Mouse (Mus musculus): Measurements from ENCODE around the gene Gm48551. TPM values are rescaled to one million over a fixed set of nuclear protein-coding genes. Genes with fewer than 3 reads are reported as not detected.

Gene Gm48551
- polyA plus RNA-seq, 1 experiment from 2014 or later, result 5.9 TPM

DNA sequence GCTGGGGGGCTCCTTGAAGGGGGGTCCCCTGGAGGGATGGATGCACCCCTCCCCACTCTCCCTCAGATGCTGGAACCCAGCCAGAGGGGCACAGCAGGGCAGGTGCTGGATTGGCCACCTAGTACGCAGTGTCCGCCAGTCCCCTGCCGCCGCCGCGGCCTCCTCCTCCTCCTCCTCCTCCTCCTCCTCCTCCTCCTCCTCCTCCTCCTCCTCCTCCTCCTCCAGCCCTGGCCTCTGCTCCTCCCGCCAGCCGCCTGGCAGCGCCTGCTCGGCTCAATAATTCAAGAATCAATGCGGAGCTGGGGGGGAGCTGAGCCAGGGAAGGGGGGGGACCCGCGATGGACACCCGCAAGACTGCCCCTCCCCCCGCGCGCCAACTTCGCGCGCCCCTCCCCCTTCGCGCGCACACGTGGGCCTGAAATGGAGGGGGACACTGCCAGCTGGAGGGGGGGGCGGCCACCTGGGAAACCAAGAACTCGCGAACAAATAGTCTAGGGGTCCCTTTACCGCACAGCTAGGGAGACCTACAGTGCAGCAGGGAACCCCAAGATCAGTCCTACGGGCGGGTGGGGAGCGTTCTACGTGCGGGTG lies 41.9 kb downstream of the Gm48551 start:
- Histone ChIP-seq H3K9me3 (replicated peaks) (no peaks in the 10 kb centered on the region), H3K27ac (no peak overlapping the region), H3K9ac (peak overlapping the region; percentile 63), H3K4me1 (peaks cover 46% of the 10 kb centered on the region), H3K27me3 (peaks cover 69% of the 10 kb centered on the region), H3K4me2 (replicated peaks) (peak overlapping the region; percentile 67), H3K36me3 (no peaks in the 10 kb centered on the region), H3K4me3 (peak overlapping the region; percentile 38)
- 3% methylated on average over 20 of the region's 33 CpGs for WGBS
- no peak for ATAC-seq (ENCODE audit: low FRiP score)

DNA sequence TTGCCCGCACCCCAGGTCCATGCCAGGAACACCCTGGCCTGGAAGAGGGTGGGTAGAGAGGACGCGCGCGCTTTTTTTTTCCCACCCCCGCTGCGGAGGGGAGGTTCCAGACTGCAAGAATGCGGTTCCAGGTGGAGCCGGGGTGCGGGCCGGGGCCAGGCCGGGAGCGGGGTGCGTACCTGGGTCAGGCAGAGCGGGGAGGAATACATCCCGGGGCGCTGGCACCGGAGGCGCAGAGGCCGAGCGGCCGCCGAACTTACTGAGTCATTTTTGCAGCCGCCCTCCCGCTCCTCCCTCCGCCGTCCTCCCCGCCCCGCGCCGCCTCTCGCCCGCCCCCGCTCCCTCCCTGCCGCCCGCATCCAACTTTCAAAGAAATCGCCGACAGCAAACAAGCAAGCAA lies 42.6 kb downstream of the Gm48551 start:
- H3K9ac ChIP-seq, result peak overlapping the region; percentile 63
- no peak for ATAC-seq (ENCODE audit: low FRiP score)
- WGBS, result under 1% methylated on average over 21 of the region's 38 CpGs
- no peaks in the 10 kb centered on the region for H3K9me3 ChIP-seq (replicated peaks)
- H3K27ac ChIP-seq, result no peak overlapping the region
- H3K4me2 ChIP-seq (replicated peaks), result peak overlapping the region; percentile 67
- peaks cover 51% of the 10 kb centered on the region for H3K4me1 ChIP-seq
- peak overlapping the region; percentile 38 for H3K4me3 ChIP-seq
- peaks cover 74% of the 10 kb centered on the region for H3K27me3 ChIP-seq
- H3K36me3 ChIP-seq, result no peaks in the 10 kb centered on the region

DNA sequence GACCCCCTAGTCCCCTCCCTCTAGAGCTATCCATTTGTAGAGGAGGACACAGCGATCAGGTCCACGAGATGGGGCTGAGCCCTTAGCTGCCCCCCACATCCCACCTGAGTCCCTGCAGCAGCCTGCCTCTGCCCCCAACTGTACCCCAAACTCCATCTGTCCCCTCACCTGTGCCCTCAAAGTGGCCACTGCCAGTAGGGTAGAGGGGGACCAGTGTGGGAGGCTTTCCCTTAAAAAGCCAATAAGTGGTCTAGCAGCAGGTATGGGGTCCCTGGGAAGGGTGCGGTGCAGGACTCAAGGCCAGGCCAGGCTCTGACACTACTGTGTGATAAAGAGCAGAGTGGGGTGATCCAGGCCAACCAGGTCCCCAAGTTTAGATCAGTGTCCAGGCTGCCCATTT lies 43.1 kb downstream of the Gm48551 start:
- peaks cover 70% of the 10 kb centered on the region for H3K27me3 ChIP-seq
- H3K27ac ChIP-seq, result no peak overlapping the region
- H3K4me2 ChIP-seq (replicated peaks), result peak overlapping the region; percentile 67
- peak overlapping the region; percentile 38 for H3K4me3 ChIP-seq
- ATAC-seq (ENCODE audit: low FRiP score), result no peak
- no peaks in the 10 kb centered on the region for H3K36me3 ChIP-seq
- peak overlapping the region; percentile 63 for H3K9ac ChIP-seq
- 24% methylated on average over 3 of the region's 3 CpGs for WGBS
- no peaks in the 10 kb centered on the region for H3K9me3 ChIP-seq (replicated peaks)
- peaks cover 51% of the 10 kb centered on the region for H3K4me1 ChIP-seq

DNA sequence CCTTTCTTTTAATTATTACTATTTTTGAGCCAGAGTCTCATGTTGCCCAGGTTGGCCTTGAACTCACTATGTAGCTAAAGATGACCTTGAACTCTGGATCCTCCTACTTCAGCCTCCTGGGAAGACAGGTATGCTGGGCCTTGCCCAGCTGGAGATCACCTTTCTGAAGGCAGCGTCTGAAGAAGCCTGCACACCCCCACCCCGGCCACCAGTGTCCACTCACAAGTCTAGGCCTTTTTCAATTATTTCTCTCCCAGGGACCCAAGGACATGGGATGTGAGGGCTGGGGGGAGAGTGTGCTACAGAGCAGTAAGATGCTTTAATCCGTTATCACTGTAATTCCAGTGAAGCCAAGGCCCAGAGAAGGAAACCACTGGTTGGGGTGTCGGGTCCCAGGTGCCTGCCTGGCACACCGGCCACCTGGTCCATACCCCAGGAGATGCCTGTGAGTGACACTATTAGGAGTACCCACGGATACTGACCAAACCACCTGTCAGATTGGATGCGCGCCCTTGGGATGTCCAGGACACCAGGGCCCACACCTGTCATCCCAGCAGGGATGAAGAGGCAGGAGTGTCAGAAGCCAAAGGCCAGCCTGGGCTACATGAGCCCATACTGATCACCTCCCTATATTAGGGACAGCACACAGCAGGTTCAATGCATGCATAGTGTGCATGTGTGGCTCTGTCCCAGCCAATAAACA lies 43.7 kb downstream of the Gm48551 start:
- Histone ChIP-seq H3K9me3 (replicated peaks) (no peaks in the 10 kb centered on the region), H3K4me1 (peaks cover 56% of the 10 kb centered on the region), H3K4me2 (replicated peaks) (no peak overlapping the region), H3K9ac (no peak overlapping the region), H3K27ac (no peak overlapping the region), H3K36me3 (no peaks in the 10 kb centered on the region), H3K4me3 (no peak overlapping the region), H3K27me3 (peaks cover 66% of the 10 kb centered on the region)
- no peak for ATAC-seq (ENCODE audit: low FRiP score)
- WGBS, result 76% methylated on average over 8 of the region's 8 CpGs

DNA sequence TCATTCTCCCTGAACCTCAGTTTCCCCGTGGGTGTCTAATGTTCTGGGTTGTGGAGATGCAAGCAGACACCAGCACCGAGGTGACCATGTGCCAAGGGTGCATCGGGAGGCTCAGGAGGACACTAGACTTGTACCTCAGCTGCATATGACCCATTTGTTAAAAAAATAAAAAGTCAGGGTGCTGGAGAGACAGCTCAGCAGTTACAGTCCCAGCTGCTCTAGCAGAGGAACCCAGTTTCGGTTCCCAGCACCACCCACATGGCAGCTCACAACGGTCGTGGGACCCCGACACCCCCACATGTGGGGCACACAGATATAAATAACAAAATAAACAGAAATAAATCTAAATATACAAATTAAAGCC lies 44.2 kb downstream of the Gm48551 start:
- no peak overlapping the region for H3K9ac ChIP-seq
- no peak overlapping the region for H3K27ac ChIP-seq
- H3K4me1 ChIP-seq, result peaks cover 57% of the 10 kb centered on the region
- no peak for ATAC-seq (ENCODE audit: low FRiP score)
- peaks cover 67% of the 10 kb centered on the region for H3K27me3 ChIP-seq
- H3K4me2 ChIP-seq (replicated peaks), result no peak overlapping the region
- no peaks in the 10 kb centered on the region for H3K9me3 ChIP-seq (replicated peaks)
- WGBS, result 94% methylated on average over 7 of the region's 7 CpGs
- H3K4me3 ChIP-seq, result no peak overlapping the region
- no peaks in the 10 kb centered on the region for H3K36me3 ChIP-seq

DNA sequence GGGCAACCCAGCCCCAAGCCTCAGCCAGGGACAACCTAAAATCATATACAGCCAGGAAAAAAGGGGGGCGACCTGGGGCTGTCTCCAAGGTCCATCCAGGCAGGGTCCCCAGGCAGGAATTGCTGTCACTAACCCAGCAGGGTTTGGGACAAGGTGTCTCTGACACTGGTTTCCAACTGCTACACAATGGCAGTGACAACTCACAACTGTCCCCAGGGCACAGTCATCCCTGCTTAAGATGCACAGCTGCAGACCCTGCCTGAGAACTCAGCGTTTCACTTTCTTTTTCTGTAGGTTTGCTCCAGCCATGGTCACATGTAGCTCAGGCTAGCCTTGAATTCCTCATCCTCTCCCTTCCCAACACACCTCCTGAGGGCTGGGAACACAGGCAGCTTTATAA lies 44.8 kb downstream of the Gm48551 start:
- no peaks in the 10 kb centered on the region for H3K36me3 ChIP-seq
- H3K9ac ChIP-seq, result no peak overlapping the region
- H3K4me1 ChIP-seq, result peaks cover 60% of the 10 kb centered on the region
- peak overlapping the region; percentile 80; the same call in 1 of the 2 replicates for H3K4me3 ChIP-seq
- H3K27ac ChIP-seq, result no peak overlapping the region
- no peaks in the 10 kb centered on the region for H3K9me3 ChIP-seq (replicated peaks)
- no peak for ATAC-seq (ENCODE audit: low FRiP score)
- 26% methylated on average over 2 of the region's 2 CpGs for WGBS
- H3K4me2 ChIP-seq (replicated peaks), result peak overlapping the region; percentile 67; the same call in 1 of the 2 replicates
- H3K27me3 ChIP-seq, result peaks cover 67% of the 10 kb centered on the region

DNA sequence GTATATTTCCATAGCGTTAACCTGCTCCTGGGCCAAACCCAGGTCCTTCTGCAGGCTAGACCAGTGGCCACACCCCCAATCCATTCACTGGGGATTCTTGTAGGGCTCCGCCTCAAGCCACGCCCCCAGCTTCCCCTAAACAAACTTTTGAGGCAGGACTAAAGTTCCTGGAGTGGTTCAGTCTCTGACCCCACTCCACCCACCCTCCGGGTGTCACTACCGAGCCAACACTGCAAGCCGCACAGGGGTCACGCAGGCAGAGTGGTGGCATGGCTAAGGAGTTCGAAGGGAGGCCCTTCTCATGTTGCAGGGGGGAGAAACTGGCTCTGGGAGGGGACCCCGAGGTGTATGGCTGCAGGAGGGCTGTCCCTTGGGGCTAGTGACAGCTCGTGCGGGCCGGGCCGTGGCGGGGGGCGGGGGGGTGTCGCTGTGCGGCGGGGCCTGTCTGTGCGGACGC lies 45.4 kb downstream of the Gm48551 start:
- H3K4me3 ChIP-seq, result peak overlapping the region; percentile 80
- H3K4me2 ChIP-seq (replicated peaks), result peak overlapping the region; percentile 67
- ATAC-seq (ENCODE audit: low FRiP score), result peak; percentile 26
- H3K9ac ChIP-seq, result peak overlapping the region; percentile 91
- no peaks in the 10 kb centered on the region for H3K36me3 ChIP-seq
- H3K27me3 ChIP-seq, result peaks cover 61% of the 10 kb centered on the region
- H3K9me3 ChIP-seq (replicated peaks), result no peaks in the 10 kb centered on the region
- peaks cover 55% of the 10 kb centered on the region for H3K4me1 ChIP-seq
- 1% methylated on average over 20 of the region's 20 CpGs for WGBS
- H3K27ac ChIP-seq, result peak overlapping the region; percentile 94

DNA sequence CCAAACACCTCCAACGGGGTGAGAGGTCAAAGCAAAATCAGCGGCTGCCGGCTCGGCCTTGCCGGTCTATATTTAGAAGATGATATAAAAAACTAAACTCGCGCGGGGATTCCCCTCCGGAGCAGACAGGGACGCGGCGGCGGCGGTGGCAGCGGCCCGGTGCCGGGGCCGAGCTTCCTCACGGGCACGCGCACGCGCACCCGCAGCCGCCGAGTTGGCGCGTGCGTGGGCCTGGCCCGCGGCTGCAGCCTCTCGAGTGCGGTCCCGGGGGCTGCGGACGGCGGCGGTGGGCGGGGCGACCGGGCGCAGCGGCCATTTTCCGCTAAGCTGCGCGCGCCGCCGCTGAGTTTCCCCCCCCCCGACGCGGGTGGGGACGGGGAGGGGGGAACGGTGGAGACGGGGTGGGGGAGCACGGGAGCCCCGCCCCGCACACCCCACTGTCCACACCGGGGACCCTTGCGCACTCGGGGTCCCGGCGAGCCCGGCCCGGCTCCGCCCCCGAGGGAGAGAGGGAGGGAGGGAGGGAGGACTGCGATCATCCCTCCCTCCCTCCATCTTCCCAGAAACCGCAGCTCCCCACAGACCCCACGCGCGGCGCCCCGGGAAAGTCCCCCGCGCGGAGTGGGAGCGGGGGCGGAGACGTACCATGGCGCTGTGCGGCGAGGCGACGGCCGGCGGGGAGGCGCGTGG lies 46.0 kb downstream of the Gm48551 start:
- H3K27me3 ChIP-seq, result peaks cover 55% of the 10 kb centered on the region
- under 1% methylated on average over 64 of the region's 89 CpGs for WGBS
- ATAC-seq (ENCODE audit: low FRiP score), result peak; percentile 29
- peak overlapping the region; percentile 91 for H3K9ac ChIP-seq
- no peaks in the 10 kb centered on the region for H3K36me3 ChIP-seq
- H3K9me3 ChIP-seq (replicated peaks), result no peaks in the 10 kb centered on the region
- peaks cover 48% of the 10 kb centered on the region for H3K4me1 ChIP-seq
- peak overlapping the region; percentile 80 for H3K4me3 ChIP-seq
- peak overlapping the region; percentile 67 for H3K4me2 ChIP-seq (replicated peaks)
- peak overlapping the region; percentile 94 for H3K27ac ChIP-seq

DNA sequence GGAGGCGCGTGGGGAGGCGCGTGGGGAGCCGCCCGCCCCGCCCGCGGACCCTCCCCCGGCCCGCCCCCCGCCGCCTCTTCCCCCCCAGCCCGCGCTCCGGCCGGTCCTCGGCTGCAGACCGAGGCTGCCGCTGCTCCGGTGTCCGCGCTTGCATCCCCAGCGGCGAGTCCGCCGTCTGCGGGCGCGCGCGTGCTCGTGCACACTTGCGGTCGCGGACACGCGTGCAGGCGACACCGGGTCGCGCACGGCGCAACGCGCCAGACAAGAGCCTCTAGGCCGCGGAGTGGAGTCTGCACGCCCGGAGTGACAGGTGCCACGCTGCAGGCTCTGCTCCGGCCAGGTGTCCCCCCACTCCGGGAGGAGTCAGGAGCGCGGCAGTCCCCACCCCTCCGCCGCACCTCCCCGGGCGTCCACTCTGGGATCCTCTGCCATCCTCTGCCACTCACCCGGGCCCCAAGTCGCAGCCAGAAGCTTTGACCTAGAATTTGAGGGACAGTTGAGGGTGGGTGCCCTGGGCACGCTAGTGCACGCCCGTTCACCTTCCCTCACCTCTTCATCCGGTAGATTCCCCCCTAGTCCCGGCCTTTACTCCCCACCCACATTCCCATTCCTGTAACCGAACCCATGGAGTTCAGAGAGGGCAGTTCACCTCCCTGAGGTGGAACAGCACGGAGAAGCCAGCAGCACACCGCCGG lies 46.7 kb downstream of the Gm48551 start:
- Histone ChIP-seq H3K36me3 (no peaks in the 10 kb centered on the region), H3K4me3 (peak overlapping the region; percentile 80), H3K27me3 (peaks cover 48% of the 10 kb centered on the region), H3K9ac (peak overlapping the region; percentile 91), H3K9me3 (replicated peaks) (no peaks in the 10 kb centered on the region), H3K4me2 (replicated peaks) (peak overlapping the region; percentile 67), H3K4me1 (peaks cover 43% of the 10 kb centered on the region), H3K27ac (peak overlapping the region; percentile 94)
- ATAC-seq (ENCODE audit: low FRiP score), result no peak
- 2% methylated on average over 62 of the region's 70 CpGs for WGBS

DNA sequence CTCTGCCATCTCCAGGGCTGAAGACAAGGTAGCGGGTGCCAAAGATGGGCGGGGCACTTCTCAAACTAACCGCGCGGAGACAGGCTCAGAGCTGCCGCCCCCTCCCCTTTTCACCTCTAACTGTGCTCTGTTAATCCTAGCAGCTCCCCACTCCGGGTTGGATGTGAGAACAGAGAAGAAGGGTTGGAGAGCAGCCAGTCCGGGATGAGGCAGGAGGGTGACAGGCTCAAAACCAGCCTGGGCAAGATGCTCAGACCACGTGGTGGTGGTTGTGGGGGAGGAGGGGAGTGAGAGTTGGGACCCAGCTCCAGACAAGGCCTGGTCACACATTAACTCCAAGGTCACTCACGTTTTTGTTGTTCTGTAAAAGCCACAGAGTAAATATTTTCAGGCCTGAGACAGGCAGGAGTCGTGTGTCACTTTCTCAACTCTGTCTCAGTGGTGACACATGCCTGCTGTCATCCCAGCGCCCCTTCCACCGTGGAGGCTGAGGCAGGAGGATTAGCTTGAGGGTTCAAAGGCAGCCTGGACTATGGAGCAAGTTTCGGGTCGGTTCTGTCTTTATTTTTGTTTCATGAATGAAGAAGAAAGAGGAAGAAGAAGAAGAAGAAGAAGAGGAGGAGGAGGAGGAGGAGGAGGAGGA lies 47.4 kb downstream of the Gm48551 start:
- Histone ChIP-seq H3K4me2 (replicated peaks) (peak overlapping the region; percentile 67), H3K9me3 (replicated peaks) (no peaks in the 10 kb centered on the region), H3K4me1 (peaks cover 36% of the 10 kb centered on the region), H3K4me3 (peak overlapping the region; percentile 80), H3K9ac (no peak overlapping the region), H3K27me3 (peaks cover 42% of the 10 kb centered on the region), H3K36me3 (no peaks in the 10 kb centered on the region), H3K27ac (no peak overlapping the region)
- 18% methylated on average over 15 of the region's 15 CpGs for WGBS
- no peak for ATAC-seq (ENCODE audit: low FRiP score)

DNA sequence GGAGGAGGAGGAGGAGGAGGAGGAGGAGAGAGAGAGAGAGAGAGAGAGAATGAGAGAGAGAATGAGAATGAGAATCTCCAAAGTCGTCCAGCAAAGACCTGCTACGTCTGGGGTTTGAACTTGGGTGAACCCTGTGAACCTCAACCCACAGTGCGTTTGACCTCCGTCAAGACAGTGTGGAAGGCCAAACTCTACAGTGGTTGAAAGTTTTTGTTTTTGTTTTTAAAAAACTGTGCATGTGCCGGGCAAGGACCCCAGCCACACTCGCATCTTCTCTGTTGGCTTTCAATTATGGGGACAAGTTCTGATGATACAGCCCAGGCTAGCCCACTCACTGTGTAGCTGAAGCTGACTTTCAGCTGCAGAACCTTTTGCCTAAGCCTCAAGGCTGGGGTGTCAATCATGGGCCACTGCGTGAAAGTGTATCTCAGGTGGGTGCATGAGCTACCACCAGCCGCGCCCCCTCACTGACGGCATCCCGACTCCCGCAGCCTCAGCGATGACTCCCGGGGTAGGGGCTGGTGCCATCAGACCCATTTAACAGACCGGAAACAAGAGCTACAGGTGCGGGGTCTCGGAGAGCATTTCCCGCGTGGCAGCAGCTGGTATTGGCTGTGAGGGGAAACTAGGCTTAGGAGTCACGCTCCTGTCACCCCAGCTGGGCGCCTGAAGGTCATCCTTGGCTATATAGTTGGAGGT lies 48.1 kb downstream of the Gm48551 start:
- Histone ChIP-seq H3K9ac (no peak overlapping the region), H3K27me3 (peaks cover 39% of the 10 kb centered on the region), H3K36me3 (no peaks in the 10 kb centered on the region), H3K9me3 (replicated peaks) (no peaks in the 10 kb centered on the region), H3K4me2 (replicated peaks) (peak overlapping the region; percentile 48), H3K4me3 (no peak overlapping the region), H3K4me1 (peaks cover 29% of the 10 kb centered on the region), H3K27ac (no peak overlapping the region)
- 64% methylated on average over 21 of the region's 21 CpGs for WGBS
- ATAC-seq (ENCODE audit: low FRiP score), result no peak

Measured in hindbrain, embryonic 12.5 days (tissue).